Mouse (Mus musculus): Measurements from ENCODE around the gene Mapk12. TPM values are rescaled to one million over a fixed set of nuclear protein-coding genes. Genes with fewer than 3 reads are reported as not detected.

The Mapk12 gene
- polyA plus RNA-seq, 1 experiment from 2014 or later, result 3.1 TPM

- WGBS, result under 1% methylated on average over 47 of the region's 47 CpGs
- H3K27ac ChIP-seq (ENCODE audit: low read length), result peak within 1 kb of the TSS; percentile 64
- ATAC-seq, result peak; percentile 85
- peak within 1 kb of the TSS; percentile 79 for H3K9ac ChIP-seq (ENCODE audit: low read depth, low read length)
- H3K9me3 ChIP-seq (ENCODE audit: control insufficient read depth, low read length), result no peaks in the 10 kb centered on the region
- H3K36me3 ChIP-seq (ENCODE audit: control insufficient read depth, insufficient read depth, low read length), result no peaks in the 10 kb centered on the region; the same call in 1 of the 2 replicates
- H3K4me3 ChIP-seq (ENCODE audit: low read length), result peak within 1 kb of the TSS; percentile 92
- H3K4me2 ChIP-seq (ENCODE audit: low read depth, low read length), result peak within 1 kb of the TSS; percentile 90
- peaks cover 34% of the 10 kb centered on the region for H3K4me1 ChIP-seq (ENCODE audit: control insufficient read depth, insufficient read depth, low read length)
- no peaks in the 10 kb centered on the region for H3K27me3 ChIP-seq (replicated peaks; ENCODE audit: control insufficient read depth, insufficient read depth, low read length)
Measured at GRCm38 (mm10) chr15:89122649-89123366, 17.7 kb downstream of the Mapk12 start, which contains the start of gene Tubgcp6. Tubgcp6 (minus strand) TSS chr15:89123112.

- H3K9ac ChIP-seq (ENCODE audit: low read depth, low read length), result no peak overlapping the region
- H3K4me3 ChIP-seq (ENCODE audit: low read length), result no peak overlapping the region
- H3K27me3 ChIP-seq (replicated peaks; ENCODE audit: control insufficient read depth, insufficient read depth, low read length), result no peaks in the 10 kb centered on the region
- no peak overlapping the region for H3K27ac ChIP-seq (ENCODE audit: low read length)
- peaks cover 18% of the 10 kb centered on the region for H3K4me1 ChIP-seq (ENCODE audit: control insufficient read depth, insufficient read depth, low read length)
- ATAC-seq, result no peak
- no peak overlapping the region for H3K4me2 ChIP-seq (ENCODE audit: low read depth, low read length)
- H3K9me3 ChIP-seq (ENCODE audit: control insufficient read depth, low read length), result no peaks in the 10 kb centered on the region
- H3K36me3 ChIP-seq (ENCODE audit: control insufficient read depth, insufficient read depth, low read length), result peaks cover 5% of the 10 kb centered on the region
Measured at GRCm38 (mm10) chr15:89118007-89118406, 22.5 kb downstream of the Mapk12 start.

GRCm38 (mm10) chr15:89110147-89110546 is 30.4 kb downstream of the Mapk12 start:
- Histone ChIP-seq H3K4me1 (ENCODE audit: control insufficient read depth, insufficient read depth, low read length) (no peaks in the 10 kb centered on the region), H3K9me3 (ENCODE audit: control insufficient read depth, low read length) (no peaks in the 10 kb centered on the region), H3K4me2 (ENCODE audit: low read depth, low read length) (no peak overlapping the region), H3K27me3 (replicated peaks; ENCODE audit: control insufficient read depth, insufficient read depth, low read length) (no peaks in the 10 kb centered on the region), H3K27ac (ENCODE audit: low read length) (no peak overlapping the region), H3K36me3 (ENCODE audit: control insufficient read depth, insufficient read depth, low read length) (peaks cover 15% of the 10 kb centered on the region; the same call in 1 of the 2 replicates), H3K9ac (ENCODE audit: low read depth, low read length) (no peak overlapping the region), H3K4me3 (ENCODE audit: low read length) (no peak overlapping the region)
- ATAC-seq, result no peak
- WGBS, result 74% methylated on average over 9 of the region's 9 CpGs

GRCm38 (mm10) chr15:89106976-89107375 is 33.5 kb downstream of the Mapk12 start:
- Histone ChIP-seq H3K4me1 (ENCODE audit: control insufficient read depth, insufficient read depth, low read length) (no peaks in the 10 kb centered on the region), H3K4me3 (ENCODE audit: low read length) (no peak overlapping the region), H3K4me2 (ENCODE audit: low read depth, low read length) (no peak overlapping the region), H3K9ac (ENCODE audit: low read depth, low read length) (no peak overlapping the region), H3K36me3 (ENCODE audit: control insufficient read depth, insufficient read depth, low read length) (peaks cover 21% of the 10 kb centered on the region; the same call in 1 of the 2 replicates), H3K9me3 (ENCODE audit: control insufficient read depth, low read length) (no peaks in the 10 kb centered on the region), H3K27me3 (replicated peaks; ENCODE audit: control insufficient read depth, insufficient read depth, low read length) (no peaks in the 10 kb centered on the region), H3K27ac (ENCODE audit: low read length) (no peak overlapping the region)
- no peak for ATAC-seq
- 96% methylated on average over 1 of the region's 1 CpGs for WGBS

GRCm38 (mm10) chr15:89106073-89106472 is 34.4 kb downstream of the Mapk12 start:
- Histone ChIP-seq H3K36me3 (ENCODE audit: control insufficient read depth, insufficient read depth, low read length) (peaks cover 21% of the 10 kb centered on the region; the same call in 1 of the 2 replicates), H3K4me1 (ENCODE audit: control insufficient read depth, insufficient read depth, low read length) (no peaks in the 10 kb centered on the region), H3K4me3 (ENCODE audit: low read length) (no peak overlapping the region), H3K27ac (ENCODE audit: low read length) (no peak overlapping the region), H3K27me3 (replicated peaks; ENCODE audit: control insufficient read depth, insufficient read depth, low read length) (no peaks in the 10 kb centered on the region), H3K9ac (ENCODE audit: low read depth, low read length) (no peak overlapping the region), H3K4me2 (ENCODE audit: low read depth, low read length) (no peak overlapping the region), H3K9me3 (ENCODE audit: control insufficient read depth, low read length) (no peaks in the 10 kb centered on the region)
- 91% methylated on average over 13 of the region's 13 CpGs for WGBS
- ATAC-seq, result no peak

- Histone ChIP-seq H3K4me2 (ENCODE audit: low read depth, low read length) (no peak overlapping the region), H3K36me3 (ENCODE audit: control insufficient read depth, insufficient read depth, low read length) (peaks cover 35% of the 10 kb centered on the region), H3K27me3 (replicated peaks; ENCODE audit: control insufficient read depth, insufficient read depth, low read length) (no peaks in the 10 kb centered on the region), H3K4me1 (ENCODE audit: control insufficient read depth, insufficient read depth, low read length) (no peaks in the 10 kb centered on the region), H3K4me3 (ENCODE audit: low read length) (no peak overlapping the region), H3K9ac (ENCODE audit: low read depth, low read length) (no peak overlapping the region), H3K27ac (ENCODE audit: low read length) (no peak overlapping the region), H3K9me3 (ENCODE audit: control insufficient read depth, low read length) (no peaks in the 10 kb centered on the region)
- WGBS, result 98% methylated on average over 8 of the region's 8 CpGs
- ATAC-seq, result no peak
Measured at GRCm38 (mm10) chr15:89104425-89104824, 36.1 kb downstream of the Mapk12 start.

- WGBS, result 87% methylated on average over 10 of the region's 10 CpGs
- peaks cover 37% of the 10 kb centered on the region for H3K36me3 ChIP-seq (ENCODE audit: control insufficient read depth, insufficient read depth, low read length)
- ATAC-seq, result no peak
Measured at GRCm38 (mm10) chr15:89103921-89104320, 36.6 kb downstream of the Mapk12 start.

GRCm38 (mm10) chr15:89102646-89103045 is 37.9 kb downstream of the Mapk12 start:
- ATAC-seq, result no peak
- no peak overlapping the region for H3K27ac ChIP-seq (ENCODE audit: low read length)
- H3K27me3 ChIP-seq (replicated peaks; ENCODE audit: control insufficient read depth, insufficient read depth, low read length), result no peaks in the 10 kb centered on the region
- 84% methylated on average over 5 of the region's 5 CpGs for WGBS
- no peaks in the 10 kb centered on the region for H3K9me3 ChIP-seq (ENCODE audit: control insufficient read depth, low read length)
- H3K4me2 ChIP-seq (ENCODE audit: low read depth, low read length), result no peak overlapping the region
- peaks cover 41% of the 10 kb centered on the region for H3K36me3 ChIP-seq (ENCODE audit: control insufficient read depth, insufficient read depth, low read length)
- H3K9ac ChIP-seq (ENCODE audit: low read depth, low read length), result no peak overlapping the region
- H3K4me3 ChIP-seq (ENCODE audit: low read length), result no peak overlapping the region
- no peaks in the 10 kb centered on the region for H3K4me1 ChIP-seq (ENCODE audit: control insufficient read depth, insufficient read depth, low read length)

More at GRCm38 (mm10) chr15:89103921-89104320, 36.6 kb downstream of the Mapk12 start:
- Histone ChIP-seq H3K4me1 (ENCODE audit: control insufficient read depth, insufficient read depth, low read length) (no peaks in the 10 kb centered on the region), H3K9ac (ENCODE audit: low read depth, low read length) (no peak overlapping the region), H3K9me3 (ENCODE audit: control insufficient read depth, low read length) (no peaks in the 10 kb centered on the region), H3K4me3 (ENCODE audit: low read length) (no peak overlapping the region), H3K27ac (ENCODE audit: low read length) (no peak overlapping the region), H3K27me3 (replicated peaks; ENCODE audit: control insufficient read depth, insufficient read depth, low read length) (no peaks in the 10 kb centered on the region), H3K4me2 (ENCODE audit: low read depth, low read length) (no peak overlapping the region)

GRCm38 (mm10) chr15:89100823-89101222 is 39.7 kb downstream of the Mapk12 start:
- no peak for ATAC-seq
- Histone ChIP-seq H3K9me3 (ENCODE audit: control insufficient read depth, low read length) (no peaks in the 10 kb centered on the region), H3K36me3 (ENCODE audit: control insufficient read depth, insufficient read depth, low read length) (peaks cover 39% of the 10 kb centered on the region), H3K27ac (ENCODE audit: low read length) (no peak overlapping the region), H3K27me3 (replicated peaks; ENCODE audit: control insufficient read depth, insufficient read depth, low read length) (no peaks in the 10 kb centered on the region), H3K4me1 (ENCODE audit: control insufficient read depth, insufficient read depth, low read length) (no peaks in the 10 kb centered on the region), H3K9ac (ENCODE audit: low read depth, low read length) (no peak overlapping the region), H3K4me2 (ENCODE audit: low read depth, low read length) (no peak overlapping the region), H3K4me3 (ENCODE audit: low read length) (no peak overlapping the region)
- 85% methylated on average over 12 of the region's 12 CpGs for whole genome bisulfite sequencing

Measured in intestine, embryonic 16.5 days (tissue).